Mouse (Mus musculus) midbrain, embryonic 16.5 days (tissue): ENCODE results near the gene Sdf4. TPM values are rescaled to one million over a fixed set of nuclear protein-coding genes. Genes with fewer than 3 reads are reported as not detected.

ENCODE experiments used
- ATAC-seq: fragments of 200-750 bp; cut with Nextera tagmentation; 2 replicates; pipeline ENCODE4 v1.8.0; 2017; ENCODE audit warnings: moderate TSS enrichment
- H3K27ac ChIP-seq: fragments of 300-500 bp; sonication (generic); 2 replicates; pipeline ENCODE4 v1.5.1; 2014; ENCODE audit warnings: mild to moderate bottlenecking, low read length, mixed read lengths
- H3K27me3 ChIP-seq: fragments of 300-500 bp; sonication (generic); 2 replicates; pipeline ENCODE4 v1.6.1; 2014; ENCODE audit warnings: low read depth, low read length, mixed read lengths; ENCODE audit not compliant: control insufficient read depth, insufficient read depth
- H3K36me3 ChIP-seq: fragments of 300-500 bp; sonication (generic); 2 replicates; pipeline ENCODE4 v1.6.1; 2014; ENCODE audit warnings: mild to moderate bottlenecking, low read length, moderate library complexity, mixed read lengths; ENCODE audit not compliant: control insufficient read depth, insufficient read depth
- H3K4me1 ChIP-seq: fragments of 300-500 bp; sonication (generic); 2 replicates; pipeline ENCODE4 v1.6.1; 2014; ENCODE audit warnings: mild to moderate bottlenecking, low read length, mixed read lengths; ENCODE audit not compliant: control insufficient read depth, insufficient read depth
- H3K4me2 ChIP-seq: fragments of 300-500 bp; sonication (generic); 2 replicates; pipeline ENCODE4 v1.6.1; 2014; ENCODE audit warnings: mild to moderate bottlenecking, low read length, mixed read lengths
- H3K4me3 ChIP-seq: fragments of 300-500 bp; sonication (generic); 2 replicates; pipeline ENCODE4 v1.5.1; 2014; ENCODE audit warnings: low read depth, mild to moderate bottlenecking, low read length, moderate library complexity, mixed read lengths
- H3K9ac ChIP-seq: fragments of 300-500 bp; sonication (generic); 2 replicates; pipeline ENCODE4 v1.6.1; 2014; ENCODE audit warnings: low read depth, low read length, mixed read lengths
- H3K9me3 ChIP-seq: fragments of 300-500 bp; sonication (generic); replicated peaks from 2 replicates; pipeline ENCODE4 v1.6.1; 2014; ENCODE audit warnings: mild to moderate bottlenecking, low read length, mixed read lengths; ENCODE audit not compliant: control insufficient read depth, poor library complexity, severe bottlenecking
- WGBS: fragments of 180-500 bp; shearing (Covaris S2); extraction: QIAGEN DNeasy Blood & Tissue Kit; methylation state at CpG from one replicate; pipeline ENCODE4 v1.1.7; 2014; 5-methylcytosine and 5-hydroxymethylcytosine counted together
- microRNA counts: library from miRNA; unstranded; fragments of <30 nt; microRNA quantifications from one replicate; lab custom pipeline; 2016
- microRNA-seq: library from miRNA; unstranded; fragments of <30 nt; microRNA quantifications from one replicate; pipeline ENCODE4, GENCODE M21; 2017
- polyA plus RNA-seq: library from polyadenylated mRNA; unstranded; fragments of >200 nt; fragmentation: Nextera tagmentation; extraction: Ambion mirVana; gene quantifications from 2 replicates; pipeline ENCODE4 v1.2.1, GENCODE M21; 2015

The Sdf4 gene
- polyA plus RNA-seq, 1 experiment from 2014 or later: 114 TPM

GRCm38 (mm10) chr4:156055173-156055572, 62.5 kb downstream of the Sdf4 start:
- 87% methylated on average over 5 of the region's 5 CpGs for WGBS
- no peaks in the 10 kb centered on the region for H3K36me3 ChIP-seq
- no peaks in the 10 kb centered on the region for H3K9me3 ChIP-seq
- H3K9ac ChIP-seq: no peak overlapping the region
- H3K27ac ChIP-seq: no peak overlapping the region
- ATAC-seq: no peak
- H3K4me2 ChIP-seq: no peak overlapping the region
- H3K27me3 ChIP-seq: no peaks in the 10 kb centered on the region
- H3K4me3 ChIP-seq: no peak overlapping the region
- no peaks in the 10 kb centered on the region for H3K4me1 ChIP-seq

- 72% methylated on average over 10 of the region's 10 CpGs for WGBS
- Histone ChIP-seq H3K9ac (no peak overlapping the region), H3K36me3 (no peaks in the 10 kb centered on the region), H3K4me2 (no peak overlapping the region), H3K4me3 (no peak overlapping the region), H3K27me3 (no peaks in the 10 kb centered on the region), H3K4me1 (no peaks in the 10 kb centered on the region), H3K27ac (no peak overlapping the region), H3K9me3 (no peaks in the 10 kb centered on the region)
- ATAC-seq: no peak
Measured at GRCm38 (mm10) chr4:156057702-156058101, 65.0 kb downstream of the Sdf4 start.

- Histone ChIP-seq H3K4me1 (peaks cover 2% of the 10 kb centered on the region; the same call in 1 of the 2 replicates), H3K9me3 (no peaks in the 10 kb centered on the region), H3K9ac (no peak overlapping the region), H3K4me2 (no peak overlapping the region), H3K27ac (no peak overlapping the region), H3K36me3 (no peaks in the 10 kb centered on the region), H3K4me3 (no peak overlapping the region), H3K27me3 (no peaks in the 10 kb centered on the region)
- 81% methylated on average over 9 of the region's 9 CpGs for WGBS
- no peak for ATAC-seq
Measured at GRCm38 (mm10) chr4:156058826-156059225, 66.2 kb downstream of the Sdf4 start.

- Histone ChIP-seq H3K36me3 (no peaks in the 10 kb centered on the region), H3K4me2 (no peak within 1 kb of the TSS), H3K27ac (no peak within 1 kb of the TSS), H3K4me3 (no peak within 1 kb of the TSS), H3K9me3 (no peaks in the 10 kb centered on the region), H3K4me1 (peaks cover 6% of the 10 kb centered on the region; the same call in 1 of the 2 replicates), H3K27me3 (no peaks in the 10 kb centered on the region), H3K9ac (no peak within 1 kb of the TSS)
- 0 out of 2 replicates have a peak, but pooled peaks have one; percentile 32 for ATAC-seq
- WGBS: 53% methylated on average over 5 of the region's 5 CpGs
Measured at GRCm38 (mm10) chr4:156059261-156059660, 66.6 kb downstream of the Sdf4 start, which contains the start of gene Ttll10. Ttll10 (minus strand) TSS chr4:156059414.

GRCm38 (mm10) chr4:156059713-156060112, 67.0 kb downstream of the Sdf4 start:
- WGBS: 47% methylated on average over 10 of the region's 10 CpGs
- no peaks in the 10 kb centered on the region for H3K27me3 ChIP-seq
- no peaks in the 10 kb centered on the region for H3K36me3 ChIP-seq
- no peak overlapping the region for H3K4me2 ChIP-seq
- no peak overlapping the region for H3K9ac ChIP-seq
- H3K9me3 ChIP-seq: no peaks in the 10 kb centered on the region
- peaks cover 6% of the 10 kb centered on the region; the same call in 1 of the 2 replicates for H3K4me1 ChIP-seq
- ATAC-seq: no peak
- no peak overlapping the region for H3K27ac ChIP-seq
- H3K4me3 ChIP-seq: no peak overlapping the region

MicroRNAs within 50 kb of the gene (microRNA counts, 519-probe panel; counts per million panel counts)
- 1,770 counts per million, percentile 36 among the panel's probes with 10 or more counts for microRNA mmu-miR-200a (lab: Ali Mortazavi, UCI)
- 2,285 counts per million, percentile 67 among the panel's probes with 10 or more counts for microRNA mmu-miR-200b (lab: Ali Mortazavi, UCI)
- microRNA mmu-miR-429 (lab: Ali Mortazavi, UCI): 1,966 counts per million, percentile 46 among the panel's probes with 10 or more counts

Small RNA genes within 50 kb of the gene (microRNA-seq; reads per million reads assigned to microRNA genes)
- gene Mir200a: 33.3 reads per million, percentile 41 among the genes with 10 or more reads in this experiment
- 112 reads per million, percentile 55 among the genes with 10 or more reads in this experiment for gene Mir200b
- 445 reads per million, percentile 71 among the genes with 10 or more reads in this experiment for gene Mir429

Other genes starting within 250 kb of the Sdf4 start
- 87.9 and 93.2 TPM in 2 replicates for gene Atad3a, start 231.8 kb upstream of the Sdf4 start, polyA plus RNA-seq
- gene Vwa1, start 218.2 kb upstream of the Sdf4 start, polyA plus RNA-seq: 31.0 and 31.5 TPM in 2 replicates
- 0.85 and 1.1 TPM in 2 replicates for gene Tmem88b, start 207.0 kb upstream of the Sdf4 start, polyA plus RNA-seq
- gene Ankrd65, start 202.4 kb upstream of the Sdf4 start, polyA plus RNA-seq: not detected in 2 replicates
- 243 and 257 TPM in 2 replicates for gene Mrpl20, start 190.0 kb upstream of the Sdf4 start, polyA plus RNA-seq
- 148 and 154 TPM in 2 replicates for gene Ccnl2, start 180.4 kb upstream of the Sdf4 start, polyA plus RNA-seq
- gene Aurkaip1, start 161.6 kb upstream of the Sdf4 start, polyA plus RNA-seq: 131 and 134 TPM in 2 replicates
- 16.9 and 21.1 TPM in 2 replicates for gene Mxra8, start 153.2 kb upstream of the Sdf4 start, polyA plus RNA-seq
- gene Dvl1, start 145.5 kb upstream of the Sdf4 start, polyA plus RNA-seq: 10.3 and 11.0 TPM in 2 replicates
- 0.29 and 0.58 TPM in 2 replicates for gene Tas1r3, start 129.5 kb upstream of the Sdf4 start, polyA plus RNA-seq
- 25.1 and 28.1 TPM in 2 replicates for gene Cptp, start 123.4 kb upstream of the Sdf4 start, polyA plus RNA-seq
- 75.7 and 78.7 TPM in 2 replicates for gene Ints11, start 123.3 kb upstream of the Sdf4 start, polyA plus RNA-seq
- 56.3 and 63.9 TPM in 2 replicates for gene Pusl1, start 101.1 kb upstream of the Sdf4 start, polyA plus RNA-seq
- gene Acap3, start 101.0 kb upstream of the Sdf4 start, polyA plus RNA-seq: 77.4 and 78.1 TPM in 2 replicates
- 109 and 110 TPM in 2 replicates for gene Ube2j2, start 49.0 kb upstream of the Sdf4 start, polyA plus RNA-seq
- gene C1qtnf12, start 30.6 kb upstream of the Sdf4 start, polyA plus RNA-seq: 6.6 and 7.8 TPM in 2 replicates
- 37.8 and 41.0 TPM in 2 replicates for gene B3galt6, start 223 bp upstream of the Sdf4 start, polyA plus RNA-seq
- 0.91 TPM in 1 of 2 replicates, not detected in the other for gene Tnfrsf4, start 21.0 kb downstream of the Sdf4 start, polyA plus RNA-seq
- 2.0 and 2.4 TPM in 2 replicates for gene Tnfrsf18, start 33.3 kb downstream of the Sdf4 start, polyA plus RNA-seq
- not detected in 2 replicates for gene Ttll10, start 66.5 kb downstream of the Sdf4 start, polyA plus RNA-seq
- 34.3 and 38.6 TPM in 2 replicates for gene 9430015G10Rik, start 117.1 kb downstream of the Sdf4 start, polyA plus RNA-seq
- 0.54 and 0.75 TPM in 2 replicates for gene Rnf223, start 137.6 kb downstream of the Sdf4 start, polyA plus RNA-seq
- 126 and 129 TPM in 2 replicates for gene Agrn, start 204.6 kb downstream of the Sdf4 start, polyA plus RNA-seq
- 1.2 and 1.4 TPM in 2 replicates for gene Isg15, start 207.9 kb downstream of the Sdf4 start, polyA plus RNA-seq
- 3.7 and 4.2 TPM in 2 replicates for gene AW011738, start 210.4 kb downstream of the Sdf4 start, polyA plus RNA-seq
- gene Perm1, start 223.0 kb downstream of the Sdf4 start, polyA plus RNA-seq: 2.0 and 2.7 TPM in 2 replicates
- 26.8 and 26.9 TPM in 2 replicates for gene Plekhn1, start 242.0 kb downstream of the Sdf4 start, polyA plus RNA-seq
- 48.6 and 50.9 TPM in 2 replicates for gene Noc2l, start 243.1 kb downstream of the Sdf4 start, polyA plus RNA-seq